Mouse (Mus musculus) ES-E14 (cell line): ENCODE results near the gene Gja8.

Experiments used
- CHD2 ChIP-seq: IDR thresholded peaks from 2 replicates; pipeline ENCODE4 v1.6.1; 2014; ENCODE audit warnings: mild to moderate bottlenecking, low read depth, low read length, inconsistent platforms
- HCFC1 ChIP-seq: IDR thresholded peaks from 2 replicates; pipeline ENCODE4 v1.6.1; 2012; ENCODE audit warnings: low read length, inconsistent platforms, borderline replicate concordance; ENCODE audit not compliant: insufficient read depth
- MAFK ChIP-seq: IDR thresholded peaks from 2 replicates; pipeline ENCODE4 v1.6.1; 2014; ENCODE audit warnings: mild to moderate bottlenecking, low read depth, low read length, inconsistent platforms; ENCODE audit not compliant: insufficient read depth
- ZC3H11A ChIP-seq: IDR thresholded peaks from 2 replicates; pipeline ENCODE4 v1.6.1; 2012; ENCODE audit warnings: low read depth, mild to moderate bottlenecking, inconsistent platforms, low read length, borderline replicate concordance
- ZNF384 ChIP-seq: IDR thresholded peaks from 2 replicates; pipeline ENCODE4 v1.6.1; 2012; ENCODE audit warnings: low read depth, low read length, inconsistent platforms

DNA sequence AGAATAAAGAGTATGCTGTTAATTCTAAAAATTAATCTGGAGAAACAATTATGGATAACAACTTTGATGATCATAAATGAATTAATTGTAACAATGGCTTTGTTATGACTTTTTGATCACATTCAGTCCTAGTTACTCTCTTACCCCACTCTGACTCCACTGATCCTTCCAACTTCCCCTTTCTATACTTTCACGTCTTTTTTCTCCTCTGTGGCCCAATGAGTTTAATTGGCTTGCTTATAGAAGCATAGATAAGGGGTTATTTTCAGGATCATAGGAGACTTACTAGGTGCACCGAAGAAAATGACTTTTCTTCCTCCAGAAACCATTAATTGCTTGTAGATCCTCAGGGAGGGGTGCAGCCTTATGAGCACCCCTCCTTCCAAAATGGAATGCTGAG lies 16.9 kb upstream of the Gja8 start:
- no peak for TF ChIP-seq ZC3H11A
- no peak for TF ChIP-seq CHD2
- TF ChIP-seq HCFC1 = no peak
- TF ChIP-seq MAFK = no peak
- TF ChIP-seq ZNF384 = no peak
